ENCODE assay signal across 11 mouse cellular contexts in genomic region chr9:57162496-57162895, GRCm38 (mm10). TPM values are rescaled to one million over a fixed set of nuclear protein-coding genes. Genes with fewer than 3 reads are reported as not detected.
A peak's percentile ranks its signal among the peaks of the same experiment; 100 is the strongest.
DNase-seq lines count a peak whose midpoint lies in the region; ATAC-seq and TF ChIP-seq lines count a peak whose summit lies in the region.
"Had no signal": no experiment of that assay in that cellular context is flagged by ENCODE, and none has a peak within 500 bp of the region (broad histone marks: within the 10 kb centered on the region; RNA-seq: fewer than 3 reads in every experiment).

No protein-coding gene starts in this region.

- H3K79me2 ChIP-seq in C2C12 (ENCODE audit: control insufficient read depth, insufficient read depth) = no peaks in the 10 kb centered on the region

- no peaks in the 10 kb centered on the region for H3K36me3 ChIP-seq in hindbrain, embryonic 14.5 days (replicated peaks; ENCODE audit: control insufficient read depth, insufficient read depth)
- no peaks in the 10 kb centered on the region for H3K36me3 ChIP-seq in hindbrain, embryonic 13.5 days
- no peaks in the 10 kb centered on the region for H3K36me3 ChIP-seq in C2C12 (ENCODE audit: control insufficient read depth, insufficient read depth)
- no peaks in the 10 kb centered on the region for H3K36me3 ChIP-seq in liver, embryonic 13.5 days
- no peaks in the 10 kb centered on the region for H3K36me3 ChIP-seq in neural tube, embryonic 15.5 days
- H3K36me3 ChIP-seq: forebrain, embryonic 10.5 days; neural tube, embryonic 12.5 days had no signal

- TF ChIP-seq POLR2A in bone marrow, adult 2 months (IDR thresholded peaks at IDR 0.05; ENCODE audit: borderline replicate concordance, control insufficient read depth, low read depth, low read length) = no peak

- H3ac ChIP-seq in C2C12 (ENCODE audit: control insufficient read depth, insufficient read length, low read depth) = no peak overlapping the region

- WGBS in hindbrain, embryonic 14.5 days = 32% methylated on average over 3 of the region's 3 CpGs
- 26% methylated on average over 3 of the region's 3 CpGs for WGBS in hindbrain, embryonic 13.5 days
- 6% methylated on average over 3 of the region's 3 CpGs for WGBS in bone marrow, adult 2 months
- WGBS in liver, embryonic 13.5 days (ENCODE audit: insufficient replicate concordance) = 9% methylated on average over 3 of the region's 3 CpGs
- WGBS in neural tube, embryonic 15.5 days = 20% methylated on average over 3 of the region's 3 CpGs

- DNase-seq in hindbrain, embryonic 14.5 days (ENCODE audit: low spot score) = peak; percentile 42
- no peak for DNase-seq in liver, embryonic 13.5 days
- no peak for DNase-seq in spleen, adult 18-20 months
- DNase-seq in adrenal gland, adult 18-20 months (ENCODE audit: low spot score in 2 of 2) = no peak
- DNase-seq: adrenal gland, postnatal 10 days had no signal

- no peaks in the 10 kb centered on the region for H3K27me3 ChIP-seq in hindbrain, embryonic 14.5 days (ENCODE audit: control insufficient read depth, insufficient read depth, low read length)
- peaks cover 24% of the 10 kb centered on the region for H3K27me3 ChIP-seq in hindbrain, embryonic 13.5 days
- H3K27me3 ChIP-seq in C2C12 (ENCODE audit: control insufficient read depth, insufficient read depth, insufficient read length) = no peaks in the 10 kb centered on the region
- no peaks in the 10 kb centered on the region for H3K27me3 ChIP-seq in liver, embryonic 13.5 days
- H3K27me3 ChIP-seq in neural tube, embryonic 15.5 days (replicated peaks) = 0 out of 2 replicates have a peak, but pooled peaks cover 11% of the 10 kb centered on the region
- H3K27me3 ChIP-seq: neural tube, embryonic 12.5 days had no signal

- H3K79me3 ChIP-seq in C2C12 (ENCODE audit: low read depth) = no peaks in the 10 kb centered on the region

- H3K4me1 ChIP-seq in hindbrain, embryonic 14.5 days (replicated peaks; ENCODE audit: control insufficient read depth, insufficient read depth, low read length) = peaks cover 2% of the 10 kb centered on the region
- H3K4me1 ChIP-seq in hindbrain, embryonic 13.5 days (replicated peaks) = peaks cover 7% of the 10 kb centered on the region
- no peaks in the 10 kb centered on the region for H3K4me1 ChIP-seq in bone marrow, adult 2 months (ENCODE audit: control insufficient read depth, insufficient read depth, low read length)
- peaks cover 9% of the 10 kb centered on the region for H3K4me1 ChIP-seq in liver, embryonic 13.5 days (replicated peaks)
- peaks cover 8% of the 10 kb centered on the region for H3K4me1 ChIP-seq in neural tube, embryonic 15.5 days

- peak; percentile 28 for TF ChIP-seq CTCF in C2C12 (IDR thresholded peaks at IDR 0.05; ENCODE audit: control insufficient read depth, insufficient read depth, insufficient read length)
- peak; percentile 48; the same call in 1 of the 2 replicates for TF ChIP-seq CTCF in bone marrow, adult 2 months (IDR thresholded peaks at IDR 0.05; ENCODE audit: control insufficient read depth, insufficient read depth, low read length)

- H3K4me2 ChIP-seq in hindbrain, embryonic 14.5 days (replicated peaks) = no peak overlapping the region
- H3K4me2 ChIP-seq in hindbrain, embryonic 13.5 days = no peak overlapping the region
- no peak overlapping the region for H3K4me2 ChIP-seq in liver, embryonic 13.5 days
- no peak overlapping the region for H3K4me2 ChIP-seq in neural tube, embryonic 15.5 days
- H3K4me2 ChIP-seq: neural tube, embryonic 12.5 days had no signal

- H3K9ac ChIP-seq in hindbrain, embryonic 14.5 days = no peak overlapping the region
- H3K9ac ChIP-seq in hindbrain, embryonic 13.5 days = no peak overlapping the region
- no peak overlapping the region for H3K9ac ChIP-seq in liver, embryonic 13.5 days
- no peak overlapping the region for H3K9ac ChIP-seq in neural tube, embryonic 15.5 days (replicated peaks)
- H3K9ac ChIP-seq: neural tube, embryonic 12.5 days had no signal

- no peak for ATAC-seq in hindbrain, embryonic 14.5 days (ENCODE audit: low FRiP score)
- ATAC-seq in hindbrain, embryonic 13.5 days (ENCODE audit: low FRiP score) = no peak
- ATAC-seq in liver, embryonic 13.5 days (ENCODE audit: low read depth) = 0 out of 2 replicates have a peak, but pooled peaks have one; percentile 23
- ATAC-seq in neural tube, embryonic 15.5 days (ENCODE audit: low FRiP score) = no peak; the same call in 1 of the 2 replicates

- H3K4me3 ChIP-seq in hindbrain, embryonic 14.5 days (replicated peaks; ENCODE audit: low read length) = no peak overlapping the region
- H3K4me3 ChIP-seq in hindbrain, embryonic 13.5 days = no peak overlapping the region
- H3K4me3 ChIP-seq in C2C12 (ENCODE audit: insufficient read depth, poor library complexity, severe bottlenecking) = no peak overlapping the region
- no peak overlapping the region for H3K4me3 ChIP-seq in bone marrow, adult 2 months (replicated peaks; ENCODE audit: control insufficient read depth, low read depth, low read length)
- H3K4me3 ChIP-seq in liver, embryonic 13.5 days (replicated peaks) = no peak overlapping the region
- no peak overlapping the region for H3K4me3 ChIP-seq in neural tube, embryonic 15.5 days (replicated peaks)
- H3K4me3 ChIP-seq: forebrain, embryonic 10.5 days; neural tube, embryonic 12.5 days had no signal

- H3K9me3 ChIP-seq in hindbrain, embryonic 14.5 days (ENCODE audit: control insufficient read depth, low read length) = no peaks in the 10 kb centered on the region
- no peaks in the 10 kb centered on the region for H3K9me3 ChIP-seq in hindbrain, embryonic 13.5 days
- no peaks in the 10 kb centered on the region for H3K9me3 ChIP-seq in liver, embryonic 13.5 days (replicated peaks)
- no peaks in the 10 kb centered on the region for H3K9me3 ChIP-seq in neural tube, embryonic 15.5 days (replicated peaks)
- H3K9me3 ChIP-seq: forebrain, embryonic 10.5 days; neural tube, embryonic 12.5 days had no signal

- H3K27ac ChIP-seq in hindbrain, embryonic 14.5 days = no peak overlapping the region
- H3K27ac ChIP-seq in hindbrain, embryonic 13.5 days = no peak overlapping the region
- no peak overlapping the region for H3K27ac ChIP-seq in bone marrow, adult 2 months (ENCODE audit: control insufficient read depth, insufficient read depth, low read depth, low read length, poor library complexity)
- H3K27ac ChIP-seq in liver, embryonic 13.5 days = no peak overlapping the region
- H3K27ac ChIP-seq in neural tube, embryonic 15.5 days (replicated peaks) = no peak overlapping the region
- H3K27ac ChIP-seq: forebrain, embryonic 10.5 days; neural tube, embryonic 12.5 days had no signal

TF ChIP-seq in C2C12, 6 proteins besides CTCF, POLR2A, EP300 and RAD21:
- TF ChIP-seq CEBPB (IDR thresholded peaks at IDR 0.05; ENCODE audit: low read depth) (no peak), MYOD1 (IDR thresholded peaks at IDR 0.05; ENCODE audit: control insufficient read depth, insufficient read length, low read depth) (no peak), FOSL1 (IDR thresholded peaks at IDR 0.05; ENCODE audit: insufficient read depth, low read length, poor library complexity, severe bottlenecking) (no peak), USF1 (IDR thresholded peaks at IDR 0.05; ENCODE audit: low read depth) (peak; percentile 93), MYOG (IDR thresholded peaks at IDR 0.05; ENCODE audit: control insufficient read depth, extremely low read depth, insufficient read length) (no peak), MAX (IDR thresholded peaks at IDR 0.05) (no peak)

RNA-seq across cellular contexts. Expression of gene Commd4, which starts 4.4 kb away (rescaled TPM):
- 132 and 138 TPM in 2 replicates for polyA plus RNA-seq in hindbrain, embryonic 14.5 days (2014; fragmentation: Nextera tagmentation; extraction: Ambion mirVana)
- polyA plus RNA-seq in hindbrain, embryonic 13.5 days (2015; fragmentation: Nextera tagmentation; extraction: Ambion mirVana) = 163 and 171 TPM in 2 replicates
- polyA plus RNA-seq in C2C12 (2012; fragmentation: generic; extraction: Trizol) = 80.9 TPM
- 38.6 and 97.6 TPM in 2 replicates for polyA plus RNA-seq in bone marrow, adult 2 months (2011; ENCODE audit: insufficient read depth, insufficient read length, low replicate concordance, missing spikeins)
- 51.1 and 58.1 TPM in 2 replicates for polyA plus RNA-seq in liver, embryonic 13.5 days (2015; fragmentation: Nextera tagmentation; extraction: Ambion mirVana)
- 155 and 178 TPM in 2 replicates for polyA plus RNA-seq in neural tube, embryonic 15.5 days (2015; fragmentation: Nextera tagmentation; extraction: Ambion mirVana)
- total RNA-seq in adrenal gland, adult 18-20 months (2021) = 10 to 100 TPM; 52.3 to 57.6 TPM

RNA-seq across cellular contexts. Expression of gene Neil1, which starts 14.4 kb away (rescaled TPM):
- polyA plus RNA-seq in hindbrain, embryonic 14.5 days (2014; fragmentation: Nextera tagmentation; extraction: Ambion mirVana) = 6.1 and 7.4 TPM in 2 replicates
- polyA plus RNA-seq in hindbrain, embryonic 13.5 days (2015; fragmentation: Nextera tagmentation; extraction: Ambion mirVana) = 9.1 and 11.0 TPM in 2 replicates
- 2.7 TPM for polyA plus RNA-seq in C2C12 (2012; fragmentation: generic; extraction: Trizol)
- polyA plus RNA-seq in bone marrow, adult 2 months (2011; ENCODE audit: insufficient read depth, insufficient read length, low replicate concordance, missing spikeins) = 8.8 and 17.9 TPM in 2 replicates
- polyA plus RNA-seq in liver, embryonic 13.5 days (2015; fragmentation: Nextera tagmentation; extraction: Ambion mirVana) = 1.6 and 1.9 TPM in 2 replicates
- polyA plus RNA-seq in neural tube, embryonic 15.5 days (2015; fragmentation: Nextera tagmentation; extraction: Ambion mirVana) = 10.4 and 10.5 TPM in 2 replicates
- 10 to 100 TPM in 1 of 2 experiments, 1 to 10 TPM in 1; 8.2 to 11.1 TPM for total RNA-seq in adrenal gland, adult 18-20 months (2021)

RNA-seq across cellular contexts. Expression of gene Man2c1, which starts 32.0 kb away (rescaled TPM):
- 44.3 and 47.9 TPM in 2 replicates for polyA plus RNA-seq in hindbrain, embryonic 14.5 days (2014; fragmentation: Nextera tagmentation; extraction: Ambion mirVana)
- 66.7 and 82.1 TPM in 2 replicates for polyA plus RNA-seq in hindbrain, embryonic 13.5 days (2015; fragmentation: Nextera tagmentation; extraction: Ambion mirVana)
- polyA plus RNA-seq in C2C12 (2012; fragmentation: generic; extraction: Trizol) = 28.5 TPM
- polyA plus RNA-seq in bone marrow, adult 2 months (2011; ENCODE audit: insufficient read depth, insufficient read length, low replicate concordance, missing spikeins) = 59.3 and 101 TPM in 2 replicates
- 17.3 and 19.5 TPM in 2 replicates for polyA plus RNA-seq in liver, embryonic 13.5 days (2015; fragmentation: Nextera tagmentation; extraction: Ambion mirVana)
- polyA plus RNA-seq in neural tube, embryonic 15.5 days (2015; fragmentation: Nextera tagmentation; extraction: Ambion mirVana) = 87.0 and 99.7 TPM in 2 replicates
- total RNA-seq in adrenal gland, adult 18-20 months (2021) = 100 to 1,000 TPM; 108 to 151 TPM
